Mouse (Mus musculus): Measurements from ENCODE around the gene Nipa2. TPM values are rescaled to one million over a fixed set of nuclear protein-coding genes. Genes with fewer than 3 reads are reported as not detected.

Nipa2 gene
- polyA plus RNA-seq, 1 experiment from 2014 or later = 35.7 TPM

Other genes starting within 250 kb of the Nipa2 start
- gene Siglech, start 194.3 kb downstream of the Nipa2 start, polyA plus RNA-seq (2015; fragmentation: Nextera tagmentation; extraction: Ambion mirVana) = 1.9 and 2.2 TPM in 2 replicates
- 35.7 and 38.2 TPM in 2 replicates for gene Tubgcp5, start 168.3 kb downstream of the Nipa2 start, polyA plus RNA-seq (2015; fragmentation: Nextera tagmentation; extraction: Ambion mirVana)
- 46.7 and 51.3 TPM in 2 replicates for gene Cyfip1, start 120.7 kb downstream of the Nipa2 start, polyA plus RNA-seq (2015; fragmentation: Nextera tagmentation; extraction: Ambion mirVana)
- gene Nipa1, start 57.5 kb upstream of the Nipa2 start, polyA plus RNA-seq (2015; fragmentation: Nextera tagmentation; extraction: Ambion mirVana) = 29.6 and 30.4 TPM in 2 replicates
- 50.4 and 50.7 TPM in 2 replicates for gene Herc2, start 87.7 kb upstream of the Nipa2 start, polyA plus RNA-seq (2015; fragmentation: Nextera tagmentation; extraction: Ambion mirVana)